Mouse (Mus musculus): Measurements from ENCODE around the gene Sumo1.

DNA sequence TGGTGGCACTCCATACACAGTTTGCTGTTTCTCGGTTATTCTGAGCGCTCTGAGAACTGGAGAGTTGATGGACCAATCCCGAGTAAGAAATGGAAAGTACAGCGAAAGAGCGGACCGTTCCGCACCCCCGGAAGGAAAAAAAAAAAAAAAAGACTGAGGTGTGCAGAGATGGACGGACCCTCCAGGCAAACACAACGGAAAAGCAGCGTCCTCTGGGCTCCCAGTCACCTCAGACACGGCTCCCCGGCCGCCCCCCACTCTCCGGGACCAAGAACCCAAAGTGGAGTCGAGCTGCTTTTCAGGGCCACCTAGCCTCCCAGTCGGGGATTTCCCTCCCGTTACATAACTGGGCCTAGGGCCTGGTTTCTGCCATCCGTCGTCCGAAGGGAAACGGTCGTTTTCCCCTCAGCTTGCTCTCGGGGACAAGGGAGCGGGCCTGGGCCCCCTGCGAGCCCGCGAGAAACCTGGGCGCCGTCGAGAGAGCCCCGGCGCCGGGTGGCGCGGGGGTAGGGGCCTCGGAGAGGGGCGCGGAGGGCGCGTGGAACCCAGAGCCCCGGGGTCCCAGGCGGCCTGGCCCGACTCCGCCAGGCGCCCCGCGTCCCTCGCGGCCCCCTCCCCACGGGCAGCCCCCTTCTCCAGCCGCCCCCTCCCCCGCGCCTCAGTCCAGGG is 538 bp downstream of the Sumo1 start:
- TF ChIP-seq CTCF (conservative IDR thresholded peaks at IDR 0.05; ENCODE audit: low read length) (no peak), NANOG (IDR thresholded peaks at IDR 0.05; ENCODE audit: borderline replicate concordance, low read length) (no peak)

Measured in E14TG2a.4 (cell line).